Mouse (Mus musculus) thymus, postnatal 0 days (tissue): ENCODE data around the gene Slc25a39. TPM values are rescaled to one million over a fixed set of nuclear protein-coding genes. Genes with fewer than 3 reads are reported as not detected.

Experiments
- DNase-seq: peaks from one replicate; pipeline ENCODE4 v3.0.0-alpha.2; 2015; ENCODE audit warnings: low spot score
- polyA plus RNA-seq: library from polyadenylated mRNA; unstranded; fragments of >200 nt; fragmentation: Nextera tagmentation; extraction: Ambion mirVana; gene quantifications from 2 replicates; pipeline ENCODE4 v1.2.1, GENCODE M21; 2015

Gene Slc25a39
- polyA plus RNA-seq: 97.8 and 107 TPM in 2 replicates

DNA sequence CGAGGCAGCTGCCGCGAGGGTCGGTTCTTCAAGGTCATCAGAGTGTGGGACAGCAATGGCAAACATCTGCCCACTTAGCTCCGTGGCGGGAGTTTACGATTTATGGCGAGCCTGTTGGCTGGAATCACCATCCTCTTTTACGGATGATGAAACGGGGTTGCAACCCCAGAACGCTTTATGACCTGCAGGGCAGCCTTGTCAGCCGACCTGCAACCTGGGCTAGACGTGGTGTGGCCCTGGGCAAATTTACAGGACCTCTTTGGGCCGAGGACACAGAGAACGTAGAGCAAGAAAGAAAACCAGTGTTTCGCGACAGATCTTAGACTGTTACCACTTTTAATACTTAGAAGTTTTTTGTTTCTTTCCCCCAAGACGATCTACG lies at the start of gene Slc25a39:
Slc25a39 (minus strand) TSS at position 113 of the 382 bp plus-strand sequence.
- no peak for DNase-seq

GRCm38 (mm10) chr11:102455740-102456396 lies 48.1 kb upstream of the Slc25a39 start:
- peak; percentile 42 for DNase-seq

- no peak for DNase-seq
Observed at GRCm38 (mm10) chr11:102453131-102453530, 45.4 kb upstream of the Slc25a39 start.

GRCm38 (mm10) chr11:102449043-102450008 lies 41.6 kb upstream of the Slc25a39 start:
- DNase-seq: no peak

- DNase-seq: no peak
Observed at GRCm38 (mm10) chr11:102448327-102448726, 40.6 kb upstream of the Slc25a39 start.

DNA sequence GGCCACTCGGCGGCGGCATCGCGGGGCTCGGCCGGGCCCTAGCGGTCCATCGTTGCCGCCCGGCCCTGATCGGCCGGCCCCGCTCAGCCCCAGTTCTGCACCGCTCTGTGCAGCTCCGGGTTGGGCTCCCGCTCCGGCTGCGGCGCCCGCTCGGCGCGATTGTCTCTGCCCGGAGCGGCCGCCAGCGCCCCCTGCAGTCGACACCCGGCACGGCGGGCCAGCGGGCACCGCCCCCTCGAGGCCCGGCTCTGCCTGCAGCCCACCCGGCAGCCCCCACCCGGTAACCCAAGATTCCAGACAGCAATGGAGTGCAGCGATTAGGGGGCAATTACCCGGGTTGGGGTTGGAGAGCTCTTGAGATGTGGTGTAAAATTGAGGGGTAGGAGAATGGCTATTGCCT lies 39.8 kb upstream of the Slc25a39 start, which contains the start of gene Fam171a2:
Fam171a2 (minus strand) TSS at position 186 of the 400 bp plus-strand sequence.
- DNase-seq: peak; percentile 71

GRCm38 (mm10) chr11:102446581-102447461 lies 39.1 kb upstream of the Slc25a39 start:
- DNase-seq: no peak

DNA sequence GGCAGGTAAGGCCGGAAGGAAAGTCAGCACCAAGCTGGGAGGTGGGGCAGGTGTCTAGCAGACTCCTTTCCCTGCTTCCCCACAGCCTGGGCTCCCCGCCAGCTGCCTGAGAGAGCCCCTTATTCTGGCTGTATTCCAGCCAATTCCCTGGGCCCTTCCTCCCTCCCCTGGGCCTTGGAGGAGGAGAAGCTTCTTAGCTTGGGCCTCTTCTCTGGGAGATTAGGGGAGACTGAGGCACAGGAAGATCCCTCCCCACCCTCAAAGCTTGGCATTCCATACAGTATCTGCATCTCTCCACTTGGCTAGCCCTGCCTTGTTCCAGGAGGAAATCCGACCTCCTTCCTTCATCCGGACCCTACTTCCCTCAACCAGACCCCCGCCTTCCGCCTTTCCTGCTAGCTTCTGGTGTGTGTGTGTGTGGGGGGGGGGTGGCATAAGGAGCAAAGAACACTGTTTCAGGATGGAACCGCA lies 38.2 kb upstream of the Slc25a39 start:
- DNase-seq: no peak

DNA sequence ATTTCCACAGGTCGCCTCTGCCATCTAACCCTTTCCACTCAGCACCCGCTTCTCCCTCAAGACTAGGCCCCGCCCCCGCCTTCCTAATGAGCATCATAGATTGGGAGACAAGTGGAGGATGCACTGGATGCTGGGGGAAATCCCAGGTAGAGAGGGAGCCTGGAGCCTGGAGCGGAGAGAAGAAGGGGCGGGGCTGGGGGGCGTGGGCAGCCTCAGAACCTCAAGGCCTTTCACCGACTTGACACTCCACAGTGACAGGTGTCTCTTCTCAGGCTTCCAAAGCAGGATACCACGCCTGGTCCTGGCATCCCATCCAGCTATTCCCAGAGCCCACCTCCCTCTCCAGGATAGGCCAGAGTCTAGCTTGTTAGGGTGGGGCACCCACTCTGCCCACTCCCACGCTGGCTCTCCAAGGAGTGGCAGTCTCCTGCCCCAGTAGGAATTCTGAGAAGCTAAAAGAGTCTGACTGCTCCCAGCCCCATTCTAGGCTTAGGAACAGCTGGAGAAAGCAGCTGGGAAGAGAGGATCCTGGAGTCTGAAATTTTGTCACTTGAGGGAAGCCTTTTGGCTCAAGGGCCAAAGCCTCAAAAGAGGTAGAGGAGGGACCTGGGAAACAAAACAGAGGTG lies 37.6 kb upstream of the Slc25a39 start:
- DNase-seq: no peak

- no peak for DNase-seq
Observed at GRCm38 (mm10) chr11:102444781-102445180, 37.0 kb upstream of the Slc25a39 start.

GRCm38 (mm10) chr11:102444321-102444720 lies 36.6 kb upstream of the Slc25a39 start:
- DNase-seq: no peak

GRCm38 (mm10) chr11:102443740-102444139 lies 36.0 kb upstream of the Slc25a39 start:
- no peak for DNase-seq

DNA sequence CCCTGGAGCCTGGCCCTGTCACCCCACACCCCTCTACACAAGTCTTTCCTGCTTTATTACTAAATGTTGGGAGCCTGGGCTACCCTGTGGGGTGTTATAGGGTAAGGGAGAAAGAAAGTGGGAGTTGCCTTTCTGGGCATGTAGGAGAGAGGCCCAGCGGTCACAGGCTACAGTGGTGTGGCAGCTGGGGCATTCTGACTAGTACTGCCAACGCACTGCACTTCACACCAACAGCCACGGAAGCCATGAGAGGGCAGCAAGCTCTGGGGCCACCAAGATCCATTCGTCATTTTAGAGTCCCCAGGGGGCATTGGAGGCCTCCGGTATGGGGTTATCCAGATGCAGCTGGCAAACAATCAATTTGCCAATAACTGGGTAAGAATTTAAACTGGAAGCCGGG lies 34.3 kb upstream of the Slc25a39 start:
- no peak for DNase-seq

DNA sequence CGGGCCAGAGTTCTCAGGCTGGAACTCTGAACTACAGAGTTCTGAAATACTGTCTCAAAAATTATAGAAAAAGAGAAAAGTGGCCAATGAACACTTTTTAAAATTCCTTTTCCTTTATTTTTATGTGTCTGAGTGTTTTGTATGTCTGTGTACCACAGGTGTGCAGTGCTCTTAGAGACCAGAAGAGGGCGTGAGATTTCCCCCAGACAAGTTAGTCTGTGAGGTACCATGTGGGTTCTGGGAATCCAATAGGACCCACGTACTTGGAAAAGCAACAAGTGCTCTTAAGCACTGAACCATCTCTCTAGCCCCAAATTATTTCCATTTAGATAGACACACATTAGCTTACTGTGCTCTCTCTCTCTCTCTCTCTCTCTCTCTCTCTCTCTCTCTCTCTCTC lies 33.7 kb upstream of the Slc25a39 start:
- DNase-seq: no peak

GRCm38 (mm10) chr11:102440255-102440654 lies 32.5 kb upstream of the Slc25a39 start:
- no peak for DNase-seq

- DNase-seq: no peak
Observed at GRCm38 (mm10) chr11:102439093-102440082, 31.6 kb upstream of the Slc25a39 start.

GRCm38 (mm10) chr11:102438212-102439092 lies 30.7 kb upstream of the Slc25a39 start:
- DNase-seq: peak; percentile 66
